Mouse (Mus musculus) CH12.LX (cell line): ENCODE results near the gene Fyb2.

ENCODE experiments used
- CTCF ChIP-seq, 2 experiments: IDR thresholded peaks in 1 of 2; conservative IDR thresholded peaks in 1 of 2; 2 replicates each; pipeline ENCODE4 v1.5.1; 2011 to 2012; ENCODE audit warnings: low read depth in 2 of 2, low read length in 2 of 2, improper control_type of control experiment in 1 of 2, inconsistent platforms in 1 of 2, mild to moderate bottlenecking in 1 of 2, moderate library complexity in 1 of 2
- MAFK ChIP-seq: IDR thresholded peaks from 2 replicates; pipeline ENCODE4 v1.6.1; 2011; ENCODE audit warnings: low read length, improper control_type of control experiment; ENCODE audit not compliant: insufficient replicate concordance
- POLR2A ChIP-seq: IDR thresholded peaks from 2 replicates; pipeline ENCODE4 v1.6.1; 2011; ENCODE audit warnings: low read depth, mild to moderate bottlenecking, improper control_type of control experiment, low read length
- USF1 ChIP-seq: IDR thresholded peaks from 2 replicates; pipeline ENCODE4 v1.6.1; 2014; ENCODE audit warnings: low read depth, mild to moderate bottlenecking, inconsistent platforms, low read length, improper control_type of control experiment
- ZNF384 ChIP-seq: IDR thresholded peaks from 2 replicates; pipeline ENCODE4 v1.6.1; 2012; ENCODE audit warnings: low read depth, low read length, improper control_type of control experiment, inconsistent platforms

- no peak for TF ChIP-seq ZNF384
- no peak for TF ChIP-seq MAFK
- no peak for TF ChIP-seq CTCF (conservative IDR thresholded peaks at IDR 0.05 in 1 of 2, IDR thresholded peaks at IDR 0.05 in 1 of 2; ENCODE audit: low read depth in 2 of 2, low read length in 2 of 2)
- no peak for TF ChIP-seq USF1
- no peak for TF ChIP-seq POLR2A
Measured at GRCm38 (mm10) chr4:104875832-104876231, 37.4 kb upstream of the Fyb2 start.
